Mouse (Mus musculus): ENCODE results near the gene Nhlrc4.
A peak's percentile ranks its signal among the peaks of the same experiment; 100 is the strongest.

Nhlrc4 gene

DNA sequence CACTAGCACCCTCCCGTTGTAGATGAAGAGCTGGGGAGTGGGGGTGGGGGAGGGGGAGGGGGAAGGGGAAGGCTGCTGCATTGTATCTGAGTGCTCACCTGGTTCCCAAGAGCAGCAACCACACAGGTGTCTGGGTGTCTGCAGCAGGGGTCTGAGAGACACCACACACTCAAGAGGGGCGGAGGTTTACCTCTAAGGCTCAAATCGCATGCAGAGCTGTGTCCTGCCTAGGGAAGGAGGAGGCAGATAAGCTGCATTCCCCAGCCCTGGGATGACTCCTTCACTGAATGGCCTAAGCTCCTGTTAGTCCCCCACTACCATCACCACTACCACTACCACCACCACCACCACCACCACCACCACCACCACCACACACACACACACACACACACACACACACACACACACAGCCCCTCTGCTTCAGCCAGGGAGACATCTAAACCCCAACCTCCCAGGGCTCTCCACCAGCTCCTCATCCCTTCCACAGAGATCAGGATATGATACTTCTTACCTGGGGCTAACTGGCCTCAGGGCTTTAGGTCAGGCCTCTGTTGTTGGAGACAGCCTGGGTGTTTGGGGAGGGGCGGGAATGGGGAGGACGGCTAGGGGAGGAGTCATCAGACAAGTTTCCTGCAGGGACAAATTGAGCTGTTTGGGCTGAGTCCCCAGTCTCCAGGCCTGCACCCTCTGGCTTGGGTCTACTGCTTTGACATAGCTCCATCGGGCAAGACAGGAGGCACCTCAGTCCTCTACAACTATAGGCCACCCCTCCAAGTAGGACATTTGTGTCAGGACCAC lies at the start of gene Nhlrc4, which contains the start of gene Pigq:
Gene Nhlrc4, minus strand, starts transcription at position 596 of the 798 bp plus-strand sequence.
Gene Pigq, minus strand, starts transcription at position 571 of the 798 bp plus-strand sequence.
- DNase-seq, result no peak

DNA sequence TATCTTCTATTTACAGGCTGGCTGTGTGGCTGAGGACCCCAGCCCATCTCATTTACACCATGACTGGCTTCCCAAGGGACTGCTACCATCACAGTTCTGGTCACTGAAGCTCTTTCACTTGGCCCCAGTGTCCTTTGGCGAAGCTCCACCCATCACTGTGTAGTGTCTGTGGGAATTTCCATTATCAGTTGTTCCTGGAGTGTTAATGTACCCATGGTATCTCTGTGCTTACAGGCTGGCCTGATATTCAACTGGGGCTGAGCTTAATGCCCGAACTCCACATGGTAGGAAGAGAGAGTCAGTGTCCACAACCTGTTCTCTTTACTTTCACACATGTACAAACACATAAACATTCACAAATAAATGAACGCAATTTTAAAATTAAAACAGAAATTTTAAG lies 48.7 kb upstream of the Nhlrc4 start:
- DNase-seq, result no peak

DNA sequence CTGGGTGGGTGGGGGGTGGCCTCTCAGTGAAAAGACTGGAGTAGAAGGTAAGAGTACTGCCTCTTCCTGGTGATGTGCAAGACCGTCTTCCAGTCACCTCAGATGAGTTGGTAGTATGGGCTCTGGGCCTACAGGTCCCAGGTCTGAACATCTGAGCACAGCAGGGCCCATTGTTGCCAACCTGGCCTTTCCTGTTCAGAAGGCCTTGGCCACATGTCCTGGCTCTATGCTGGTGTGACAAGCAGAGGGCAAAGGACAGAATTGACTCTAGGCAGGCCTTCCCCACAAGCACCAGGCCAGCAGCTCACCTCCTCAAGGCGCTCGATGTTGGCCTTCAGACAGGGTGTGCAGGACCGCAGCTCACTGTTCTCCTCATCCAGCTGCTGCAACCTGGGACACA lies 47.5 kb upstream of the Nhlrc4 start:
- DNase-seq, result no peak

DNA sequence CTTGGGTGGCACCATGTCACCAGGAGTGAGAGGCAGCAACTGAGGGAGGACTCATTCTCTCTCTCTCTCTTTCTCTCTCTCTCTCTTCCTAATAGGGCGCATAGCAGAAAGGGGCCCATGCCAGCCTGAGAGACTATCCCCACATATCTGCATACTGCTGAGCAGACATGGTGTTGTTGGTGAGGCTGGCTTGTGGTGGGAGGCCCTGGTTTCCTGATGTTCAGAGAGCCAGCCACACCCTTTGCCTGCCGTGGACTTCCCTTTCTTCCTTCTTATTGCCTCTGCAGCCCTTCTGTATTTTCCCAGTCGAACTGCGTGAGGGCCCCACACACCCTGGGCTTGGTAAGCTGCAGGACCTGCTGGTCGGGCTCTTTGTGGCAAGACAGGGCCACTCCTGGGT lies 45.6 kb upstream of the Nhlrc4 start:
- no peak for DNase-seq

DNA sequence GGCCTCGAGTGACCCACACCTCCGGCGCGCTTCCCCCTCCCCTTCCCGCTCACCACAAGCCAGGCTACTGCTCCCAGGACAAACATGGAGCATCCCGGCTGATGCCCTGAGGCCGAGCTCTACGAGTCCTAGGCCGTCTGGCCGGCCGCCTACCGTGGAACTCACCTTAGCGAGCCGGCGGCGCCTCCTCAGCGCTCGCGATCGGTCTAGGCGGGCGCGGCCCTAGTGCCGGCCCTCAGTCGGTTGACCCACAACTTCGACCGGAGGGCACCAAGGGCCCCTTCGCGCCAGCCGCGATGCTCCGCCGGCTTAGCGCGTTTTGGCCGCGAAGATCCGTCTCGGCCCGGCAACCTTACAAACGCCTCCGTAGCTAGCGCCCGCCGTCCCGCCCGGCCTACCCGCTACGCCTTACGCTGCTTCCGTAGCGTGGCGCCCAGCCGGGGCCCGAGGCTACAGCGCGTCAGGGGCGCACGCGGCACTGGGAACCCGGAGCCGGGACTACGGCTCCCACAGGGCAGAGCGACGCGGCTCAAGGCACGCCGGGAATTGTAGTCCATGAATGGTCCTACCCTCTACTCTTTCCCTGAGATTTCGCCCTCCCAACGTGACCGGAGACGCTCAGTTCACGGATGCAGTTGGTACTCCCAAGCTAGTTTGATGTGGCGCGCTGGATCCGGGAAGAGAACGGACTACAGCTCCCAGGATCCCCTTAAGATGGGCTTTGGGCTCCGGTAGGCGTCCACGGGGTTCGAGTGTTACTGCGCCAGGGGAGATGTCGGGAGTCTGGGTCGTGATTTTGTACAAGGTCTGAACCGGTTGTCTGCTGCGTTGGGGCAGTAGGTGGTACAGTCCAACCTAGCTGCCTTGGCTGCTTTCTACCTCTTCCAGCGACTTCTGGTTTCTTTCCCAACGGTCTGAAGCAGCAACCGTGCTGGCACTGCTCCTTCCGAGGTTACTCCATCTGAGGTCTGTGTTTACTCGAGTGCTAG lies 40.8 kb upstream of the Nhlrc4 start, which contains the start of gene Capn15:
Gene Capn15, minus strand, starts transcription at position 491 of the 989 bp plus-strand sequence.
- peak; percentile 94 for DNase-seq

DNA sequence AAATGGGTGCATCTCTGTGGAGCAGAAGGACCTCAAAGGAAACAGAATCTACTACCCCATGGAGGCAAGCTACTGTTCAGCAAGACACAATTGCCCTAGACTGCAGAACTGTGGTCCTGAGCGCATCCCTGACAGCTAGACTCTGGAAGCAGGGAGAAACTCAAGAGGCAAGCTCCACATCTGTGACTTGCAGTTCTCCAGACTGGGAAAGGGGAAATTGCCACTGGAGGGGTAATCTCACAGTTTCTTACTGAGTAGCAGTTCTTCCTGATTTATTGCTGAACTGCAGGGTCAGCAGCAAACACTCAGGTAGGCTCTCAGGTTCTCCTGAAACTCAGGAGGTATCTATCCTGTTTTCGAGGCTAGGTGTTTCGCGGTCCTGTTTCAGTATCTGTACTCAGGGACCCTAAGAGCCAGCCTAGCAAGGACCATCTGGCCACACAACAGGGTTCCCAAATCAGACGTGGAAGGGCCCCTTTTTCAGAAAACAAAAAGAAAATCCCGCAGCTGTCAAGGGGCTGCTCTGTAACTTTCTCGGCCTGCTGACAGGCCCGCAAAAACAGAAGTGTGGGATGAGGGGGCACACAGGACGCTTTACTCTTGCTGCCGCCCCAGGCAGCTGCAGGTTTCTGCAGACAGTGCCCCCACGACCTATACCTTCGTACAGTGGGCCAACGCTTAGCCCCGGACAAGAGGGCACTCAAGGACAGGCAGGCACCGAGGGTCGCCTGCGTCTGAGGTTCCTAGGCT lies 40.0 kb upstream of the Nhlrc4 start:
- DNase-seq, result peak; percentile 62

DNA sequence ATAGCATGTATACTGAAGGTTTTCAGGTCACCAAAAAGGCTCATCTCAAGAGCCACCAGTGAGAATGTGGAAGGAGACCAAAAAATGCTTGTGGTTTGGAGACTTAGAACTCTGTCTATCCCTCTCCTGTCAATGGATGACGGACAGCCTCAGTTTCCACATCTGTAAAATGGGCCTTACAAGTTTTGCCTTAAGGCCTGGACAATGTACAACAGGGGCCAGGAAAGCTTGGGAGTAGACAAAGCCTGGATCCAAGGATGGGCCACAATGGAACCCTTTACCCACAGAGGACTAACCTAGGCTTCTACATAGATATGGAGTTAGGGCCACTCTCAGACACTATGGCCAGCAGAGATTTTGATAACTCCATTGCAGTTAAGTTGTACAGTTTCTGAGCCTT lies 39.3 kb upstream of the Nhlrc4 start:
- peak; percentile 56 for DNase-seq

DNA sequence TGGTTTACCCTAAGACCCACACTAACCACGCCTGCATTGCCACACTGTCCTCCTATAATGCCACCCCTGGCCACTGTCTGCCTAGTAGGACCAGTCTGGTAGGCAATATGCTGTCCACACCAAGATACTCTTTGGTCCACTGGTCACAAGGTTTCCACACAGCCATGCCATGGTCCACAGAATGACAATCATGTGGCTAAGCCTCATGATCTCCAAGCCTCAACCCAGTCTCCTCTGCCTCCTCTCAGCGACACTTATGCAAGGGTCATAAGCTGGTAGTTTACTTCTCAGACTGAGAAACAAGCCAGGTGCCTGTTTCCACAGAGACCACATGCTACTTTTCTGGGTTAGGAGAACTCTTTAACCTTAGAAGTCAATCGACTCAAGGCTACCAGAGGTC lies 38.2 kb upstream of the Nhlrc4 start:
- peak; percentile 29 for DNase-seq

DNA sequence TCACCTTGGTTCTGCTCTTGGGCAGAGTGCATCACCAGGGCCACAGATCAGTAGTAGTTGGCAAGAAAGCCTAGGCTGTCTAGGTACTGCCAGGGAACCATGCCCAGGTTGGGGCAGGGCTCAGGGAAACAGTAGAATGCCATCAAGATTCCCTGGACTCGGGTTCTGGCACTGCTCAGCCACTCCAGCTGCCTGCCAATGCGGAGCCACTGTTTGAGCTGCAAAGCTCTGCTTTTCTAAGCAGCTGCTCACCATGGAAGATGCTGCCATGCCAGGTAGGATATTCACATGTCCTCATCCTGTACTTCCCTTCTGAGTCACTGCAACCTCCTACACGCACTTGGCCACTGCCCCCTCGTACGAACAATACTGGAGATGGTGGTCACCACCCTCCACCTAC lies 36.1 kb upstream of the Nhlrc4 start:
- peak; percentile 84 for DNase-seq

DNA sequence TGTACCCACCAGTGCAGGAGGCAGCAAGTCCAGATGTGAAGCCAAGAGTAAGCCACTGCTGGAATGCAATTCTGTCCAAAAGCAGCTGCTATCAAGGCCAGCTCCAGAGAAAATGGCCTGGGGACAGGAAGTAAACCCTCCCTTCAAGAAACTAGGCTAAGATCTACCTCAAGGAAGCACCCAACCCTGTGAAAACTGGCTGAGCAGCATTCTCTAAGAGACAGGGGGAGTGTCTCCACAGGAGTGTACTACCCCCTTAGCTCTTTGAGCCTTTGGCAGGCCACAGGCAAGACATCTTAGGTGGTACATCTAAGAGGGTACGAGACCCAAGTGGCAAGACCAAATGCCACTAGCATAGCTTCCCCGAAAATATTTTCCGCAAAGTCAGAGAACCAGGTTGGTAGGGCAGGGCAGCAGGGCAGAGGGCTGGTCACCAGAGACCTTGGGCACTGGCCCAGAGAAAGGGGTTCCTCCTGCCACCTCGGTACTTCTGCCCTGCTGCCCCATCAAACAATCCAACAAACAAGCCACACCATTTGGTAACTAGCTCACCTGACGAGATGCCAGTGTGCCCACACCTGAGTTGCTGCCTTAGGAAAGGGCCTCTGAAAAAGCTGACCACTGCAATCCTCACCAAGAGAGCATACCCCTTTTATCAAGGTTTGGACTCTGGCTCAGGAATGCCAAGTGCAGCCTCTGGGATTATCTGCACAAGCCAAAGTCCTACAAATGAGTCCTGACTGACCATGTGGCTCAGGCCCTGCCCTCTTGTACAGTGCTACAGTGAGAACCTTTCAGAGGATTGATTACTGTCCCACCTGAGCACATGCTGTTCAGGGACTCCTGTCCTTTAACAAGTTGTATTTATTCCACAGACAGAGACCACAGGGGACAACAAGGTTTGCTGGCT lies 35.3 kb upstream of the Nhlrc4 start:
- DNase-seq, result peak; percentile 46

DNA sequence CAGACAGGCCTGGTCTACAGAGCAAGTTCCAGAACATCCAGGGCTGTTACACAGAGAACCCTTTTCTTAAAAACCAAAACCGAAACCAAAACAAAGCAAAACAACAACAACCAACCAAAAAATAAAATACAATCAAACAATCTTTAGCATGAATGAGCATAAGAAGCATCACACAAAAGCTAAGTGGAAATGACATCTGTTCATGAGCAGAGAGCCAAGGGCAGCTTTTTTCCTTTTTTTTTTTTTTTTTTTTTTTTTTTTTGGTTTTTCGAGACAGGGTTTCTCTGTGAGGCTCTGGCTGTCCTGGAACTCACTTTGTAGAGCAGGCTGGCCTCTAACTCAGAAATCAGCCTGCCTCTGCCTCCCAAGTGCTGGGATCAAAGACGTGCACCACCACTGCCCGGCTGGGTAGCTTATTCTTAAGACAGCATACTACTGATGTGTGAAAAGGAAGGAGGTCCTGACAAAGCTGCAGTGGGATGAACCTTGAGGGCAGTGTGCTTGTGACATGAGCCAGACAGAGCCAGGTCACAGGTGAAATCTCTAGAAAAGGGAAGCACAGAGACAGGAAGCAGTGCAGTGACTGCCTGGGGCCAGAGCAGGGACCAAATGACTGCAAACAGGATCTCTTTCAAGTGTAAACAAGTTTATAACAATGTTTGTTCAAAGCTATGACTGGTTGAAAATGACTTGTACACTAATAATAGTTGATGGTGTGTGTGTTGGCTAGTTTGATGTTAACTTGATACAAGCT lies 26.4 kb upstream of the Nhlrc4 start:
- no peak for DNase-seq

DNA sequence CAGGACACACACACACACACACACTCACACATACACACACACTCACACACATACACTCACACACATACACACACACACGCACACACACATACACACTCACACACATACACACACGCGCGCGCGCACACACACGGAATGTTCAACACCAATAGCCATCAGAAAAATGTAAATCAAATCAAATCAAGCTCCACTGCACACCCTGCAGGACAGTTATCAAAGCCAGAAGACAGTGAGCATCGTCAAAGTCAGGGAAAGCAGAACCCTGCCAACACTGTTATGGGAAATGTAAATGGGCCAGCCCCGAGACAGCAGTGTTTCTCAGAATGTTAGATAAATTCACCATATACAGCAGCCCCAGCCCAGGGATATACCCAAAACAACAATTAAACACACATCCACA lies 25.7 kb upstream of the Nhlrc4 start:
- peak; percentile 71 for DNase-seq

DNA sequence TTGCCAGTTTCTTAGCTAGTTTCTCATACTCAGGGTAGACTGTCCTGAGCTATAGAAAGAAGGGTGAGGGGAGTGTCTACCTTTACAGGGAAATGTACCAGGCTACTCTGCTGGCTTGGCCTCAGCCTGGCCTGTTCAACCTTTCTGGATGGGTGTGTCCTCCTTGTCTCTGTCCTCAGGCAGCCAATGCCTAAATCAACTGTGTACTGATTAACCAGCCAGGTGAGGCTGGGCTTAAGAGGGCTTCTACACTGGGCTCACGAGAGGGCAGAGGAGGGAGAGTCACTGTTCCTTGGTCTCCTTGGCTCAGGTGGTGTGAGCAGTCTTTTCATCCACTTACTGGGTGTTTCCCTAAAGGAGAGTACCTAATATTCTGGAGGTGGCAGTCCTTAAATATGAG lies 23.4 kb upstream of the Nhlrc4 start:
- no peak for DNase-seq

DNA sequence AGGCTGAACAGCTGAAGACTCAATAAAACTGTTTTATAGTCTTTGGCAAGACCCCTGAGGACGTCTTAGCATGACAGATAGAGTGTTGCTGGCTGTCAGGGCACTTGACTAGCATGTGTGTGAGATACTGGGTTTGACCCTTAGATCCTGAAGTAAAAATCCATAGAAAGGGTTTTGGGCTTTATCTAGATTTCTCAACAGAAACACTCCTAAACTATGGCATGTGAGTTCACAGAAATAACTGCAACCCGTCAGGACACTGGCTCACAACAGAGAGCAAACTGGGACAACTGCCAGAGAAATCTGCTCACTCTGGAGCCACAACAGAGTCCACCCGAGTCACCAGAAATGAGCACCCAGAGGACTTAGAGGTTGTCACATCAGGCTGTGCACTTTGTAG lies 22.9 kb upstream of the Nhlrc4 start:
- peak; percentile 74 for DNase-seq

DNA sequence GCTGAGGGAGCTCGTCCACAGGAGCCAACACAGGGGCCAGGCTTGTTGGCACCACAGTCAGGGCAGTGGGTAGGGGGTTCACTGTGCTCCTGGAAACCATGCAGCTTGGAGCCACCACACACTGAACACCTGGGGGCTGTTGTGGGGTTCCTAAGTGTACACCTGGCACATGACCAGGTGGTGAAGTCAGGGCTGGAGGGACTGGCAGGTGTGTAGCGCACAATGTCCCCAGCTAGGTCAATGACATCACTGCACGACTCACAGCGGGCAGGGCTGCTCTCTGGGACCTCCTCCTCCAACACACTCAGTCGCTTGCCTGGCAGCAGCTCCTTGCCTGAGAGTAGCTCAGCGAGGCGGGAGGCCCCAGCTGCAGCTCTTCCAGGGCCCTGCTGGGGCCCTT lies 19.5 kb upstream of the Nhlrc4 start:
- peak; percentile 71 for DNase-seq

DNA sequence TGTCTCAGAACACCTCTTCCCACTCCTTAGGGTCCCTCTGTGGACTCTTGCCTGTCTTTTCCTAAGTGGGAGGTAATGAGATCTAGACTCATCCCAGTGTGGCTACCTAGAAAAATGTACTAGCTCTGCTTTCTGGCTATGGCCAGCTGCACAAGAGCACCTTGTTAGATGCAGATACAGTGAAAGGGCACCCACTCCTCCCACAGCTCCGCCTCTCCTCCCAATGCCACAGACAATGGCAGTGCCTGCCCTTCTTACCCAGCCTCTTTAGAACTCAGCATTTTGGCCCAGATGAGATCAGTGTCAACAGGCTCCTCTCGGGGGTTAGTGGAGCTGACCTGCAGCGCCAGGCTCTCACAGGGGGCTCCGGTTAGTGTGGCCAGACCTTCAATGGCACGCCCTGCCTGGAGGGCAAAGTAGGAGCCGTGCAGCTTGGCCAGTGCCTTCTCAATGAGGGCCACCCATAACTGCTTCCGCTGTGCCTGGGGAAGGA lies 17.7 kb upstream of the Nhlrc4 start:
- no peak for DNase-seq

DNA sequence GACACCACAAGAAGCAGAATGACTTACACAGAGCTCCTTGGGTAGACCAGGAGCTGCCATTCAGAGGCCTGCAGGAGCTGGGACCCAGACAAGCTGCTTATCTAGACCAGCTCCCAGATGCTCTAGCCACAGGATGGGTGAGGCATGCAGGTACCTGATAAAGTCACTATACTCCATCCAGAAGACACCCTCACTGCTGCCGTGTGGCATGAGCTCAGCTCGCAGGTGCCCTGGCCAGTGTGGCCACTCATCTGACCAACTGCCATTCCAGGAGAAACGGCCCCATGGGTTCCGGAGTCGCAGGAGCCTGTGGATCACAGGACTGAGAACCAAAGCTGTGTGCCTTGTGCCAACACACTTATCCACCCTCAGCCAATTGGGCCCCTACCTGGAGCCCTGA lies 16.8 kb upstream of the Nhlrc4 start:
- DNase-seq, result no peak

DNA sequence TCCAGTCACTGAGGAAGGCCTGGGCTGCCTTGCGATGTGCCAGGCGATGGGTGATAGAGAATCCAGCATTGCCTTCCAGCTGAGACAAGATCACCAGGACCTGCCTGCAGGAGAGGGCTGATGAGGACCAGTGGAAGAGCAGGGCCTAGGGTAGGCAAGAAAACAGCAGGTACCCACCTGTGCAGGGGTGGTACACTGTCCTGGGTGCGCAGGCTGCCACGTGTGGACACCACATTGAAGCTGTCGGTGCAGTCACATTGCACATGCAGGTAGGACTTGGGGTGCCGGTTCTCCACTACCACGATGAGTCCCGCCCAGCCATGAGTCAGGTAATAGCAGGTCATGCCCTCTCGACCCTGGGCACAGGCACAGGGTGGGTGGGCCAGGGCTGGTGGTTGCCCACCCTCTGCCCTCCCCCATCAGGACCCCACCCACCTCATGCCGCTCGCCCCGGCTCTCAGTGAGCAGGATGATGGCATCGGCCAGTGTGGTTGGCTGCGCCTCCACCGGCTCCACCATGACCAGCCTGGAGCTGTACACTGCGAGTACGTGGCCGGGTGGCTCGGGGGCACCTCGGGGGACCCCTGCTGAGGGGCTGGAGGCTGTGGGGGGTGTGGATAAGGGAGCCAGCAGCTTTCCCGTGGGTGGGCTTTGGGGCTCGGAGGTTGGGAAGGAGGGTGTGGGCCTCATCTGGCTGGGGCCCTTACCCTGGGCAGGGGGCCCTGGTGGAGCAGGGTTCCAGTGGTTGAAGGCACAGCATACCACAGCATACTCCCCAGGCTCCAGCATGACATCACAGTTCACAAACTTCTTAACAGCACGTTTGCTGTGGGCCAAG lies 15.1 kb upstream of the Nhlrc4 start:
- no peak for DNase-seq

DNA sequence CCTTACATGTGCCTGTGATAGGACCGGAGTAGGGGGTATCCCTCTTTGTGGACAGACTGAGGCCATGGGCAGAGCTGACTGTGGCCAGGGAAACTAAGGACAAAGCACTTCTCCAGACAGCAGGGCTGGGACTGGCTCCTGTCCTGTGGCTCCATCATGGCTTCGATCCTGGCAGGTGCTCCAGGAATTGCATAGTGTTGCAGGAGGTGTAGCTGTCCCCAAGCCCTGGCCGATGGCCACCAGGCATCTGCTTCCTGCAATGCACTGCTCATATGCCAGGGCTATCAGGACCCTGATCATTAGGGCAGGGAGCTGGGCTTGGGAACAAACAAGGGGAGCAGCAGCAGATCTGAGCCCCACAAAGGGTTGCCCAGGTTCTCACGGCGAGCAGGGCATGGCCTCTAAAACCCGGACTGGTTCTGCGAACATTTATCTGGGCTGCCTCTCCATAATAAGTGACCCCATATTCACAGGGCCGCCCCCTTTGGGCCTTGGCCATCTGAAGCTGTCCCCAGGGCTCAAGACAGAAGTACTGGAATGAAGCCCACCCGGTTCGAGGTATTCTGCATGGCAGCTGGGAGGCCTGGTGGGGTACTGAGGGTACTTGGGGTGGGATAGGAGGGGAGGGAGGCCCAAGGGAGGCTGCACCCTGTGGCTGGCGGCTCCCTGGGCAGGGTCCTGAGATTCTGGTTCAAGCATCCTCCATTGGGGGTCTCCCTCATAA lies 14.2 kb upstream of the Nhlrc4 start:
- DNase-seq, result peak; percentile 75
